Mouse (Mus musculus): ENCODE results near the gene Pfdn2.

The Pfdn2 gene

DNA sequence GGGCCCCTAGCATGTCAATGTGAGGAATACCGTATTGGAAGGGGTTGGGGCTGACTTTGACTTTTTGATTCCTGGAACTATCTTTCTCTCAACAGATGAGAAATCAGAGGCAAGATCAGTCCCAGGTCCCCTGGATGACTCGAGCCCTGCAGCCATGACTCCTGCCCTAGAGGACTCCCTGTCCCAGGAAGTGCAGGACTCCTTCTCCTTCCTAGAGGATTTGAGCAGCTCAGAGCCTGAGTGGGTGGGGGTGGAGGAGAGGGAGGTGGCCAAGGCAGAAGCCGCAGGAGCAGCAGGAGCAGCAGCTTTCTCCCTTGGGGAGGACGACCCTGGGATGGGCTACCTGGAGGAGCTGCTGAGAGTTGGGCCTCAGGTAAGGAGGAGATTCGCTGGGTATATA, 61.8 kb downstream of the Pfdn2 start:
- no peak for DNase-seq (ENCODE audit: low read depth, low spot score)
